Mouse (Mus musculus): ENCODE measurements around the gene Topors.

DNA sequence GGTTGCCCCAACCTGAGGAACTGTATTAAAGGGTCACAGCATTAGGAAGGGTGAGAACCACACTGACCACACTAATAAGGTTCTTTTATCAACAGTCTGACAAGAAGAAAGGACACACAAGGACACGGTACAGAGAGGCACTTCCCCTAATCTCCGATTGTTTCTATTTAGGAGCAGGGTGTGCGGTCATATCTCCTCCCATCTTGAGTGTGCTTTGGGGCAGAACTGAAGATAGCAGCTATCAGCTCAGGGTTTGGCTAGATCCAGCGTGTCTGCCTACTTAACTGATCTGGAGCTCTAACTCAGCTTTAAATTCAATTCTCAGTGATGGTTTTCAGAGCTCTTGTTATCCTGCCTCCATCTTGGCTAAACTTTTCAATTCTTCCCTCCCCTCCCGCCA is 29.5 kb upstream of the Topors start:
- no peak for TF ChIP-seq HCFC1 (IDR thresholded peaks at IDR 0.05; ENCODE audit: borderline replicate concordance, insufficient read depth, low read length)
- no peak for TF ChIP-seq ZNF384 (IDR thresholded peaks at IDR 0.05; ENCODE audit: low read depth, low read length)
- TF ChIP-seq CHD2 (IDR thresholded peaks at IDR 0.05; ENCODE audit: low read depth, low read length), result no peak
- no peak for TF ChIP-seq MAFK (IDR thresholded peaks at IDR 0.05; ENCODE audit: insufficient read depth, low read depth, low read length)

Measured in ES-E14 (cell line).